Mouse (Mus musculus) spleen, adult 2 months (tissue): Measurements from ENCODE around the gene Map3k12.

Experiments
- CTCF ChIP-seq: fragments of 200-500 bp; IDR thresholded peaks from 2 replicates; pipeline ENCODE4 v1.5.1; 2011; ENCODE audit warnings: mild to moderate bottlenecking, inconsistent platforms; ENCODE audit not compliant: insufficient read depth, insufficient read length, insufficient replicate concordance; ENCODE audit errors: extremely low read depth
- POLR2A ChIP-seq: fragments of 200-500 bp; IDR thresholded peaks from 2 replicates; pipeline ENCODE4 v1.6.1; 2011; ENCODE audit warnings: low read depth, low read length, inconsistent platforms

GRCm38 (mm10) chr15:102470605-102471294 lies 46.1 kb downstream of the Map3k12 start:
- TF ChIP-seq CTCF, result no peak
- TF ChIP-seq POLR2A, result no peak
